Mouse (Mus musculus): ENCODE data around the gene Olfr1245.
"Not testable (repeated sequence)": the region's sequence is repeated elsewhere in the genome, so short reads cannot be mapped to it uniquely, and the experiment has no call there.

Olfr1245 gene

DNA sequence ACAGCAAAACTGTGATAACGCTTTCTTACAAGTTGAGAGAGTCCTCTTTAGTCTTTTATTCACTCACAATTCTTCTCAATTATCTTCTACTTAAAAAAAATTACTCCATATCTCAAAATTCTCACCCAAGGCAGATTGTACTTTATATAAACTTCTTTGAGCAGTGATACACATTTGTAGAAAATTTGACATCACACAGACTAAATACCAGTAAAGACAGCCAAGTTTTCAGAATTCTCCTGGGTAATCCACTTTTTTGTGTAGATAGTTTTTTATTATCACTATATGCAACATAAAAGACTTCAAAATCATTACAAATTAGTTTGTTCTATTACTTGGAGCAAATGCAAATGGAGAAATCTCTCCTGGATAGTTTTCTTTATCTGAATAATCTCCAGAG, at the start of gene Olfr1245:
Gene Olfr1245, minus strand, starts transcription at position 101 of the 400 bp plus-strand sequence.
- DNase-seq, result no peak

DNA sequence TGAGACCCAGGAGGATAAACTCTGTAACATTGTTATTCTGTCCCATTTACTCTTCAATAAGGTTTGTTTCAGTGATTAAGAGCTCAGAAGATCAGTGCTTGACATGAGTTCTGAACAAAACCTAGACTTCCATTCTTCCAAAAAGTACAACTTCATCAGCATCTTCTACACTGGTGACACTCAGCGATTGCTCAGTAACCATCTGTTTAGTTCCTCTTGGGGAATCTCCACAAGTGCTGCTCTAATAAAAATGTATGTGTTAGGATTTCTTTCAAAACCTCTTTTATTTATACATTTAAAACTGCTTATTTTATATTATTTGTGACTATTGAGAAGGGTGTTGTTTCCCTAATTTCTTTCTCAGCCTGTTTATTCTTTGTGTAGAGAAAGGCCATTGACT, 39.9 kb upstream of the Olfr1245 start, which contains the start of gene Olfr1248:
Gene Olfr1248, minus strand, starts transcription at position 101 of the 400 bp plus-strand sequence.
- DNase-seq, result not testable (repeated sequence)

DNA sequence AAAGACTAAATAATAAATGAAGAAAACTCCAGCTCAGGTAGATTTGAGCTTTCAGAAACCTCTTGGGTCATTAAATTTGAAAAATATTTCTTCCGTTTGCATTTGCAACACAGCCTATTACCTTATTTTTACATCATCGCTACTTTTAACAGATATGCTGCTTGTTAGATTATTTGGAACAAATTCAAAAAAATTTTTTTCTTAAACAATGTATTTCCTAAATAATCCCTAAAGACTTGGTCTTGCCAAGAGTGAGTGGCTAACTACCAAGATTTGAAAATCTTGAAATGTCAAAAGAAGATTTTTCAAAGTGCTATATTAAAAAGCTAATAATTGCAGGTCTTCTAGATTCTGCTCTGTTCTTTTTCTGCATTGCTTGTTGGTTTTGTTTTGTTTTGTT, 35.8 kb upstream of the Olfr1245 start, which contains the start of gene Olfr1247:
Gene Olfr1247, minus strand, starts transcription at position 101 of the 400 bp plus-strand sequence.
- no peak for DNase-seq

DNA sequence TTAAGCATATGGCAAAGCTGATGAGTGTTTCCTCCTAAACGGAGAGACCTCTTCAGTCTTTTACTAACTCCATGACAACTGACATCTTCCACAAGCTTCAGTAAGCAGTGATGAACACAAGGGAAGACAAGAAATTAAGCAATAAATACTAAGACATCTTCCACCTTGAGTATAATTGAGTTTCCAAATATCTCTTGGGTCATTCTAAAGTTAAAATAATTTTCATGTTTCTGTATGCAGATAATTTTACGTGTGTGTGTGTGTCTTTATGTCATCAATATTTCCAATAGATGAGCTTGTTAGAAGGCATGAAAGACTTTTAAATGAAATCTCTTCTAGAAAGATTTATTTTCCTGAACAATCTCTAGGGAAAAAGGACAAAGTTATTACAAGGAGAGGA, 14.8 kb upstream of the Olfr1245 start, which contains the start of gene Olfr1246:
Gene Olfr1246, minus strand, starts transcription at position 101 of the 400 bp plus-strand sequence.
- no peak for DNase-seq

DNA sequence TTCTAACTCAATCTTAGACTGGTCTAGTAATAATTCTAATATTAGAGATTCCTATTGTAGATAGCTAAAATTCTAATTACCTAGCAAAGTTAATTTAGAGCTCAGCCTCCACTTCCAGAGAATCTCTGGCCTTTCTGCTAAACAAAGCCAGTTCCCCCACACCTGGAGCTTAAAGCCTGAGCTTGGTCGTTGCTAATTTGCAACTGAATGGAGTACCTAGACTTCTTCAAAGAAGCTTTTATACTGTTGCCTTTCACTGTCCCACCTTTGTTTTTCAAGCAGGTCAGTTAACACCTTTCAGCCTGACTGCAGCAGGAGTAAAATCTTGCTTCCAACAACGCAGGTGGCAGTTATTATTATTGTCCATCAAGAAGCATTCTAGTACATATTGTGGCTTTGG, 15.5 kb downstream of the Olfr1245 start:
- not testable (repeated sequence) for DNase-seq

DNA sequence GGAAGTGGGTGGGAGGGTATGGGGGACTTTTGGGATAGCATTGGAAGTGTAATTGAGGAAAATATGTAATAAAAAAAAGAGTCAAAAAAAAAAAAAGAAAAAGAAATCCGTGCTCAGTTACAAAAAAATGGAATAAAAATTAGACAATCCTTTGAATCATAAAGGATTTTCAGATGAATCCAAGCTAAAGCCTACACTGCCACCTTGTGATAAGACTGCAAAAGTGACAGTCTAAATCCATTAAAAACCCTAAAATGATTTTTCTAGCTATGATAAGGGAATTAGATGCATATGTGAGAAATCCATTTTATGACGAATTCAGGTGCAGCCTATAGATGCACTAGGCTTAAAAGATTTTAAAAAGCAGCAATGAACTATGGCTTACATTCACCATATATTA, 33.7 kb downstream of the Olfr1245 start:
- DNase-seq, result no peak

DNA sequence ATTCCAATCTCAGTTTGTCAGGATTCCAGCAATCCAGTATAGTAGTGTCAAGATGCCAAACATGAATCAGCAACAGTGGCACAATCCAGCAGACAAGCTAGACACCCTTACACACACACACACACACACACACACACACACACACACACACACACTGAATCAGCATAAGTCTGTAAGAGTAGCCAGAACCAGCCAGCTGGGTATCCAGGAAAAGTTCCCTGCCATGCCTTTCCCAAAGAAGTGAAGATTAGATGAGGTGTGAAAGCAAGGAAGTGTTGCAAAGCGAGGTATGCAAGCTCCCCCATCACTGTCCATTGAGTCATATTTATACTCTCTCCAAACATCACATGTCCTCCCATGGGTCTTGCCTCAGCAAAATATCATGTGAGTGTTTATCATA, 38.3 kb downstream of the Olfr1245 start:
- no peak for DNase-seq

DNA sequence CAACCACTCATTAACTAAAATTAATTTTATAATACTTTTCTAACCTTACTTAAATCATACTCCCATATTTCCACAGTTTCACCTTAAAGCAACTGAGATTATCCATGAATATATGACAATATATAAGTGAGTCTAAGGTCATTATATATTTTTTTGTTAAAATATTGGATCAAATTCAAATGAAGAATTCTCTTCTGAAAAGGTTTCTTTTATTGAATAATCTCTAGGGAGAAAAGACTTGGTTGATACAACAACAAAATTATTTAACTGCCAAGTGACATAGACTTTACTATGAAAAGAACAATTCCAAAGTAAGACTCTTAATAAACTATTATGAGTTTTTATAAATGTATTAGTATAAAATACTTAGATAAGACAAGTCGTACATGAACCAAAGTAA, 46.9 kb downstream of the Olfr1245 start, which contains the start of gene Olfr1243:
Gene Olfr1243, minus strand, starts transcription at position 101 of the 400 bp plus-strand sequence.
- DNase-seq, result no peak
